Mouse (Mus musculus) neural tube, embryonic 11.5 days (tissue): ENCODE measurements around the gene Ints11. TPM values are rescaled to one million over a fixed set of nuclear protein-coding genes. Genes with fewer than 3 reads are reported as not detected.

Experiments used
- ATAC-seq: fragments of 200-750 bp; cut with Nextera tagmentation; 2 replicates; pipeline ENCODE4 v1.8.0; 2017; ENCODE audit warnings: moderate number of reproducible peaks, mild to moderate bottlenecking, moderate TSS enrichment, moderate library complexity; ENCODE audit not compliant: insufficient read depth, low FRiP score, low TSS enrichment
- DNase-seq: peaks from one replicate; pipeline ENCODE4 v3.0.0-alpha.2; 2015; ENCODE audit warnings: low spot score
- H3K27ac ChIP-seq: fragments of 300-500 bp; sonication (generic); 2 replicates; pipeline ENCODE4 v1.5.1; 2014; ENCODE audit warnings: low read depth, mild to moderate bottlenecking, low read length
- H3K27me3 ChIP-seq: fragments of 300-500 bp; sonication (generic); 2 replicates; pipeline ENCODE4 v1.6.1; 2014; ENCODE audit warnings: mild to moderate bottlenecking, low read length, mixed read lengths; ENCODE audit not compliant: control insufficient read depth, insufficient read depth
- H3K36me3 ChIP-seq: fragments of 300-500 bp; sonication (generic); 2 replicates; pipeline ENCODE4 v1.6.1; 2014; ENCODE audit warnings: mild to moderate bottlenecking, low read length, moderate library complexity, mixed read lengths; ENCODE audit not compliant: control insufficient read depth, insufficient read depth
- H3K4me1 ChIP-seq: fragments of 300-500 bp; sonication (generic); 2 replicates; pipeline ENCODE4 v1.6.1; 2014; ENCODE audit warnings: low read length, mixed read lengths; ENCODE audit not compliant: control insufficient read depth, insufficient read depth
- H3K4me2 ChIP-seq: fragments of 300-500 bp; sonication (generic); 2 replicates; pipeline ENCODE4 v1.6.1; 2014; ENCODE audit warnings: low read depth, mild to moderate bottlenecking, moderate library complexity
- H3K4me3 ChIP-seq: fragments of 300-500 bp; sonication (generic); 2 replicates; pipeline ENCODE4 v1.5.1; 2014; ENCODE audit warnings: low read depth, low read length
- H3K9ac ChIP-seq: fragments of 300-500 bp; sonication (generic); 2 replicates; pipeline ENCODE4 v1.6.1; 2014; ENCODE audit warnings: mild to moderate bottlenecking, low read length
- H3K9me3 ChIP-seq: fragments of 300-500 bp; sonication (generic); 2 replicates; pipeline ENCODE4 v1.6.1; 2016; ENCODE audit warnings: low read length; ENCODE audit not compliant: control insufficient read depth
- WGBS: fragments of 180-500 bp; shearing (Covaris S2); extraction: QIAGEN DNeasy Blood & Tissue Kit; methylation state at CpG from one replicate; pipeline ENCODE4 v1.1.7; 2014; 5-methylcytosine and 5-hydroxymethylcytosine counted together
- polyA plus RNA-seq: library from polyadenylated mRNA; unstranded; fragments of >200 nt; fragmentation: Nextera tagmentation; extraction: Ambion mirVana; gene quantifications from 2 replicates; pipeline ENCODE4 v1.2.1, GENCODE M21; 2014

Ints11 gene
- polyA plus RNA-seq, 1 experiment from 2014 or later = 95.0 TPM

- DNase-seq = no peak
- 36% methylated on average over 38 of the region's 38 CpGs for WGBS
- H3K36me3 ChIP-seq = peaks cover 2% of the 10 kb centered on the region; the same call in 1 of the 2 replicates
- no peak overlapping the region for H3K9ac ChIP-seq
- H3K9me3 ChIP-seq = no peaks in the 10 kb centered on the region
- peak overlapping the region; percentile 57 for H3K4me2 ChIP-seq
- H3K27me3 ChIP-seq = peaks cover 7% of the 10 kb centered on the region
- peak overlapping the region; percentile 40; the same call in 1 of the 2 replicates for H3K4me3 ChIP-seq
- no peak overlapping the region for H3K27ac ChIP-seq
- ATAC-seq = no peak
- H3K4me1 ChIP-seq = peaks cover 27% of the 10 kb centered on the region
Measured at GRCm38 (mm10) chr4:155841651-155842270, 27.6 kb upstream of the Ints11 start.

DNA sequence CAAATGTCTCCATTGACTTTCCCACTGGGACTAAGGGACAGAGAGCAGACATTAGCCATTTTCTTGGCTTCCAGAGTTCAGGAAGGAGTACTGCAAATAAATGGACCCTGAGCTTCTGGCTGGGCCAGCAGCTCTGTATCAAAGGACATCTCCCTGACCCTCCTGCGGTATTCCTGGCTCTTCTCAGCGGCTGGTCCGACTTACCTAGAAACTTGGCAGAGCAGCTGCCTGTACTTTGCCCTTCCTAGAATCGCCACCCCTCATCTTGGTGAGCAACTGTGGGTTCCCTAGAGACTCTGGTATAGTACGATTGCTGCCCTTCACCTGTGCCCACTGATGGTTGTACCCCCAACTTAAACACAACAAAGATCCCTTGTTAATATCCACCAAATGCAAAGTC is 26.1 kb upstream of the Ints11 start:
- Histone ChIP-seq H3K4me1 (peaks cover 32% of the 10 kb centered on the region), H3K4me3 (no peak overlapping the region), H3K4me2 (no peak overlapping the region), H3K27me3 (peaks cover 7% of the 10 kb centered on the region), H3K9me3 (no peaks in the 10 kb centered on the region), H3K9ac (no peak overlapping the region), H3K36me3 (peaks cover 2% of the 10 kb centered on the region; the same call in 1 of the 2 replicates), H3K27ac (no peak overlapping the region)
- ATAC-seq = no peak
- whole genome bisulfite sequencing = 88% methylated on average over 5 of the region's 5 CpGs
- no peak for DNase-seq

GRCm38 (mm10) chr4:155846871-155847578 is 22.3 kb upstream of the Ints11 start, which contains the start of gene Dvl1:
Gene Dvl1, plus strand, starts transcription at chr4:155847402.
- no peaks in the 10 kb centered on the region for H3K9me3 ChIP-seq
- DNase-seq (peak; percentile 94), ATAC-seq (peak; percentile 89)
- WGBS = 3% methylated on average over 46 of the region's 65 CpGs
- H3K27me3 ChIP-seq = no peaks in the 10 kb centered on the region
- H3K4me2 ChIP-seq = peak within 1 kb of the TSS; percentile 92
- H3K4me3 ChIP-seq = peak within 1 kb of the TSS; percentile 93
- peak within 1 kb of the TSS; percentile 87 for H3K9ac ChIP-seq
- H3K36me3 ChIP-seq = peaks cover 2% of the 10 kb centered on the region; the same call in 1 of the 2 replicates
- H3K4me1 ChIP-seq = peaks cover 18% of the 10 kb centered on the region
- peak within 1 kb of the TSS; percentile 31; the same call in 1 of the 2 replicates for H3K27ac ChIP-seq

GRCm38 (mm10) chr4:155847591-155848352 is 21.6 kb upstream of the Ints11 start:
- peaks cover 2% of the 10 kb centered on the region; the same call in 1 of the 2 replicates for H3K36me3 ChIP-seq
- peak overlapping the region; percentile 87 for H3K9ac ChIP-seq
- ATAC-seq (peak; percentile 42), DNase-seq (peak; percentile 44)
- peak overlapping the region; percentile 93 for H3K4me3 ChIP-seq
- H3K4me1 ChIP-seq = peaks cover 18% of the 10 kb centered on the region
- WGBS = 2% methylated on average over 61 of the region's 69 CpGs
- peak overlapping the region; percentile 31; the same call in 1 of the 2 replicates for H3K27ac ChIP-seq
- H3K27me3 ChIP-seq = no peaks in the 10 kb centered on the region
- peak overlapping the region; percentile 92 for H3K4me2 ChIP-seq
- H3K9me3 ChIP-seq = no peaks in the 10 kb centered on the region

- H3K36me3 ChIP-seq = peaks cover 2% of the 10 kb centered on the region; the same call in 1 of the 2 replicates
- peak overlapping the region; percentile 93 for H3K4me3 ChIP-seq
- no peaks in the 10 kb centered on the region for H3K27me3 ChIP-seq
- ATAC-seq (no peak), DNase-seq (no peak)
- WGBS = 58% methylated on average over 7 of the region's 7 CpGs
- peak overlapping the region; percentile 87 for H3K9ac ChIP-seq
- H3K4me1 ChIP-seq = peaks cover 18% of the 10 kb centered on the region
- no peak overlapping the region for H3K27ac ChIP-seq
- H3K9me3 ChIP-seq = no peaks in the 10 kb centered on the region
- H3K4me2 ChIP-seq = peak overlapping the region; percentile 92
Measured at GRCm38 (mm10) chr4:155848434-155849095, 20.8 kb upstream of the Ints11 start.

- Histone ChIP-seq H3K9ac (no peak overlapping the region), H3K27ac (no peak overlapping the region), H3K27me3 (no peaks in the 10 kb centered on the region), H3K4me1 (peaks cover 18% of the 10 kb centered on the region), H3K4me3 (no peak overlapping the region), H3K36me3 (no peaks in the 10 kb centered on the region), H3K9me3 (no peaks in the 10 kb centered on the region), H3K4me2 (no peak overlapping the region)
- 86% methylated on average over 2 of the region's 2 CpGs for WGBS
- DNase-seq (no peak), ATAC-seq (no peak)
Measured at GRCm38 (mm10) chr4:155849391-155849790, 20.0 kb upstream of the Ints11 start.

DNA sequence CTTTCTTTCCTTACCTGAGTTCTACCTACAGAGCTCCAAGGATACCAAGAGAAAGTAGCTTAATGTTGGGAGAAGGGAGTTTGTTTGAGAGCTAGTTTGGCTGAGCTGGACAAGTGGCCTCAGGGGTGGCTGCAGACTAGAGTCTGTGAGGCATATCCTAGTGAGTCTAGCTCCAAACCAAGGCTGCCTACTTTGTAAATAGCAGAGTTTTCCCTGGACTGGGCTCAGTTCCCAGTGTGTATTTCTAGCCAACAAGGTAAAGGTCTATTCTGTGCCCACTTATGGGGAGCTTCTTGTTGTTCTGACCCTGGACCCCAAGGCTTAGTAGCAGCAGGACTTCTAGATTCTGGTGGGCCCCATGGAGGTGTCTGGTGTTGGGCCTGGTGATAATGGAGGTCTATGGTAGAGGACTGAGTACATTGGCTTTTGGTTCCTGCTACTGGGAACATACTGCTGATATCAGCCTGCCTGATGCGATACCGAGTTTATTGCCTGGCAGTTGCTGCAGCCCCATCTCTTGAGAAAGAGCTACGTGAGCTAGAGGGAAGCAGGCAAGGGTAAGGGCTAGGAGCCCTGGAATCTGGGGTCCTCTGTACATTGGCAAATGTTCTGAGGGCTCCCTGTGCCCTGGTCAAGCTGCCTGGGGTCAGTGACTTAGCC is 19.4 kb upstream of the Ints11 start:
- DNase-seq (no peak), ATAC-seq (no peak)
- peaks cover under 1% of the 10 kb centered on the region for H3K36me3 ChIP-seq
- no peaks in the 10 kb centered on the region for H3K27me3 ChIP-seq
- no peak overlapping the region for H3K4me2 ChIP-seq
- no peaks in the 10 kb centered on the region for H3K9me3 ChIP-seq
- H3K4me1 ChIP-seq = peaks cover 18% of the 10 kb centered on the region
- no peak overlapping the region for H3K27ac ChIP-seq
- no peak overlapping the region for H3K9ac ChIP-seq
- no peak overlapping the region for H3K4me3 ChIP-seq
- WGBS = 84% methylated on average over 3 of the region's 3 CpGs

- H3K27ac ChIP-seq = no peak overlapping the region
- H3K27me3 ChIP-seq = no peaks in the 10 kb centered on the region
- no peak overlapping the region for H3K4me2 ChIP-seq
- H3K4me1 ChIP-seq = peaks cover 17% of the 10 kb centered on the region
- H3K36me3 ChIP-seq = peaks cover 4% of the 10 kb centered on the region
- no peaks in the 10 kb centered on the region for H3K9me3 ChIP-seq
- no peak overlapping the region for H3K4me3 ChIP-seq
- WGBS = 91% methylated on average over 3 of the region's 3 CpGs
- no peak overlapping the region for H3K9ac ChIP-seq
- no peak for ATAC-seq
- no peak for DNase-seq
Measured at GRCm38 (mm10) chr4:155851368-155851767, 18.0 kb upstream of the Ints11 start.
